Mouse (Mus musculus) c-Kit-positive CD71-positive TER-119-positive erythroid progenitor cells, embryonic 14.5 days (primary cell): ENCODE results near the gene Fam208a.

Experiments used
- DNase-seq: peaks from one replicate; pipeline ENCODE4 v3.0.0-alpha.2; 2013; ENCODE audit warnings: low spot score

Gene Fam208a

GRCm38 (mm10) chr14:27420816-27421215 is 7.8 kb upstream of the Fam208a start:
- DNase-seq = no peak

GRCm38 (mm10) chr14:27422301-27422700 is 6.3 kb upstream of the Fam208a start:
- no peak for DNase-seq

- peak; percentile 63 for DNase-seq
Observed at GRCm38 (mm10) chr14:27428973-27429711, 508 bp downstream of the Fam208a start.

- no peak for DNase-seq
Observed at GRCm38 (mm10) chr14:27430280-27430679, 1.6 kb downstream of the Fam208a start.

- no peak for DNase-seq
Observed at GRCm38 (mm10) chr14:27432064-27432463, 3.4 kb downstream of the Fam208a start.

GRCm38 (mm10) chr14:27436116-27436515 is 7.5 kb downstream of the Fam208a start:
- DNase-seq = no peak

- DNase-seq = no peak
Observed at GRCm38 (mm10) chr14:27436826-27437225, 8.2 kb downstream of the Fam208a start.

- DNase-seq = peak; percentile 10
Observed at GRCm38 (mm10) chr14:27440921-27441320, 12.3 kb downstream of the Fam208a start.

- DNase-seq = no peak
Observed at GRCm38 (mm10) chr14:27444851-27445281, 16.2 kb downstream of the Fam208a start.

GRCm38 (mm10) chr14:27446963-27447362 is 18.3 kb downstream of the Fam208a start:
- DNase-seq = no peak

- peak; percentile 27 for DNase-seq
Observed at GRCm38 (mm10) chr14:27491399-27491798, 62.8 kb downstream of the Fam208a start.

GRCm38 (mm10) chr14:27493516-27493915 is 64.9 kb downstream of the Fam208a start:
- no peak for DNase-seq

- no peak for DNase-seq
Observed at GRCm38 (mm10) chr14:27501096-27501495, 72.5 kb downstream of the Fam208a start.

GRCm38 (mm10) chr14:27507894-27508643 is 79.4 kb downstream of the Fam208a start, which contains the start of gene Ccdc66:
Gene Ccdc66 (minus strand): TSS chr14:27508460.
- DNase-seq = peak; percentile 93

GRCm38 (mm10) chr14:27508644-27509301 is 80.1 kb downstream of the Fam208a start:
- DNase-seq = no peak

GRCm38 (mm10) chr14:27524541-27524940 is 95.9 kb downstream of the Fam208a start:
- no peak for DNase-seq
